Mouse (Mus musculus) gastrocnemius, adult 2 months (tissue): ENCODE data around the gene Milr1. TPM values are rescaled to one million over a fixed set of nuclear protein-coding genes. Genes with fewer than 3 reads are reported as not detected.

ENCODE experiments used
- DNase-seq: peaks from one replicate; pipeline ENCODE4 v3.0.0; 2022
- H3K27ac ChIP-seq: fragments of 200-600 bp; 2 replicates; pipeline ENCODE4 v1.8.1; 2022; ENCODE audit warnings: mild to moderate bottlenecking
- H3K4me3 ChIP-seq: fragments of 200-600 bp; 2 replicates; pipeline ENCODE4 v1.8.1; 2022; ENCODE audit warnings: mild to moderate bottlenecking, moderate library complexity
- CTCF ChIP-seq: fragments of 200-600 bp; IDR thresholded peaks from 2 replicates; pipeline ENCODE4 v1.8.1; 2022; ENCODE audit warnings: antibody characterized with exemption, mild to moderate bottlenecking, moderate library complexity
- intact Hi-C: fragments of 180-260 bp; cut with DNase I; formaldehyde crosslinking; loops from one replicate; pipeline ENCODE4 v1.15.1; 2025
- microRNA-seq: library from miRNA; unstranded; fragments of <30 nt; microRNA quantifications from one replicate; pipeline ENCODE4 v1.2.0, GENCODE M21; 2021
- total RNA-seq, 2 experiments: library from RNA; stranded (reverse); gene quantifications; 2 replicates each; pipeline ENCODE4 v1.2.3; 2021

Gene Milr1
- total RNA-seq, 2 experiments from 2014 or later, result not detected

DNA sequence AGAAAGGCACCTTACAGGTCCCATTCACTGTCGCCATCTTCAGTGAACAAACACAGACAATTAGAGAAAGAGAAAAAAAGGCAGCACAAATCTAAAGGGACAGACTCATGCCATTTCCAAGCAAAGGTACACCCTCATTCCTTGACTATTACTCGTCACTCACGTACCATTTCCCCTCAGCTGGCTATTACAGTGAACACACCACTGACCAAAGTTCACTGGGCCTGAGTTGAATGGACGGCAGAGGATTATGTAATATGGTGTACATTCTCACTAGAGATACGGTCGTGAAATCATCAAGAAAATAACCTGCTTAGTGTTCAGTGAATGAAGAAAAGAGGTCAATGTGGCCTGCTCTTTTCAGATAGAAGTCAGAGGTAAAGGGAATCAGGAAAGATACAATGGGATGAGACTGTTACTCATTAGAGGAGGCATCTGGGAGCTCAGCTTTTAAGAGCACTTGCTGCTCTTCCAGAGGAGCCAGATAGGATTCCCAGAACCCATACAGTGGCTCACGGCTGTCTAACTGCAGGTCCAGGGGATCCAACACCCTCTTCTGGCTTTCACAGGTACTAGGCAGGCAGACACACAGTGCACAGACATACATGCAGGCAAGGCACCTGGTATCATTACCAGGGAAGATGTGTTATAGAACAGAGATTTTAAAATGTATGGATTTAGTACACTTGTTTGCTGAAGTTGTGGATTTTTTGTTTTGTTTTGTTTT, 61.5 kb downstream of the Milr1 start:
- TF ChIP-seq CTCF, result no peak
- DNase-seq, result no peak
- H3K27ac ChIP-seq, result no peak overlapping the region
- H3K4me3 ChIP-seq, result no peak overlapping the region
- intact Hi-C loops, result no loop called here

DNA sequence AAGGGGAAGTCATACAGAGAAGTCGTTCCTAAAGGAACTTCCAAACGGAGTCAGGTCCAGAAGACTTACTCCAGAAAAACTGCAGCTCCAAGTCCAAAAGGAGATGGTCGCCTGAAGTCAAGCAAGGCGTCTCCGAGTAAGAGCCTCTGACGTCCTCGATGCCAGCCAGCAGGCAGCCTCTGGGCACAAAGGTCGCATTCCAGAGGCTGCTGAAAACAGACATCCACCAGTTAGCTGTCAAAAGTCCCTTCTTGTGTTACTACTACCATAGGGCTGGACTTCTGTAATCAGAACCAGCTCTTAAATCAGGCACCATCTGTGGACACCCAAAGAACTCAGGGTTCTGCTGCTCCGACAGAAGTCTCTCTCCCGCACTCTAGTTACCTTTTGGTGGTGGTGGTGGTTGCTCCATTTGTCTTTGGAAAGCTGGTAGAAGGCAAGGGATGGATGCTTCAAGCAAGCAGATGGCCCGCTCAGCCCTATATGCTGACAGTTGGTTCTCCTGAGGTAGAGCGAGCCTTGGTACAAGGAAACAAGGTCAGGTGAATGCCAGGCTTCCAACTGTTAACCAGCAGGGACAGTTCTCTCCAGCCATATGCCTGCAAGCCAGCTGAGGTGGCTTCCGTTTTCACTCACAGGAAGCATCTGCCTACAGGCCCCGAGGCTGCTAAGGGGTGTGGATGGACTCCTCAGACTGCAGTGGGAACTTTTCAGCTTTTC, 63.7 kb downstream of the Milr1 start:
- intact Hi-C loops, result no loop called here
- no peak for TF ChIP-seq CTCF
- Histone ChIP-seq H3K4me3 (no peak overlapping the region), H3K27ac (peak overlapping the region; percentile 3; the same call in 1 of the 2 replicates)
- DNase-seq, result no peak

DNA sequence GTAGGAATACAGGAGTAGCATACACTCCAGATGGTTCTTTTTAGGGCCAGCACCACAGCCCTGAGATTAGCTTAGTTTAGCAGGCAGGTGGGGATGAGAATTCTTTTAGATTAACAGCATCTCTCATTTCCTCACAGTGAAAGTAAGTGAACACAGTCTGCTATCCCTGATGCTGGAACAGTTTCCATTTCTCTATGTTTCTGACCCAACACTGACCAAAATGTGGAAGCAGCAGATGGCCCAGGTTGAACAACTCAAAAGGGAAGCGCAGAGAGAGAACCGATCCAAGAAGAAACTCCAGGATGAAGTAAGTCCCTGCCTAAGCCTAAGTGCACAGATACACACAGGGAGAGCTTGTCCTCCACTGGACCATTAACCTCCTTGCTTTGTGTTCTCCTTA, 64.3 kb downstream of the Milr1 start:
- no peak overlapping the region for H3K4me3 ChIP-seq
- H3K27ac ChIP-seq, result 0 out of 2 replicates have a peak overlapping the region, but pooled peaks have one; percentile 3
- intact Hi-C loops, result no loop called here
- no peak for TF ChIP-seq CTCF
- no peak for DNase-seq

DNA sequence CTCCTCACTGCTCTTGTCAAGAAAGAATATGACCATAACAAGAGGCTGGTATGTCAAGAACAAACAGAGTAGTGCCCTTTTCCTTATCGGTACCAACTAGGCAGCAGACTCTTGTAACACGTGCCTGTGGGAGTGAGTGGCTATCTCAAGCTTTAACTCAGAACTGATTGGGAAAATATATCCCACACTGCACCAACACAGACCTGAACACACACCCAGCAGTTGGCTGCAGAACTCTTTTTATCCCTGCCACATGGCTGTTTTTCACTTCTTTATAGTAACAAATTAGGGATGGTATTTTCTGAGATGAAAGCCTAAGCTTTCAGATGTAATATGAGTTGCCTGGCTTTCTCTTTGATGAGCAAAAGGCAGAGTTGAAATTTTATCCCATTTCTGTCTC, 64.7 kb downstream of the Milr1 start:
- Histone ChIP-seq H3K27ac (no peak overlapping the region), H3K4me3 (no peak overlapping the region)
- intact Hi-C loops, result no loop called here
- no peak for TF ChIP-seq CTCF
- no peak for DNase-seq

DNA sequence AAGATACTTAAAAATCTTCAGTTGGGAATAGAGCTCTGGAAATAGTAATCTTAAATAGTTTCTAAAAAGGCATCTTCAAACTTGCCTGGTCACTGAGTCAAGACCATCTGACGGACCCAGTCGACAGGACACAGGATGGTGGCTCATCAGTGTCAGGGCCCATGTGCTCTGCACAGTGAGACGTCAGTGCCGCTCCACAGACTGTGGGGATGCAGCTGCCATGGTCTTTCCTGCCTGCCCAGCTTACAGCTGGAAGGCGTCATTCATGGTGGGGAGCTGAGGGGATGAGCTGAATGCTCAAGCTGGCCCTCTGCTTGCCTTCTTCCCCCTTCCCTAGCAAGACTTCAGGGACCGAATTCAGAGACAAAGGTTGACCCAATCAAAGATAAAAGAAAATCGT, 65.3 kb downstream of the Milr1 start:
- DNase-seq, result no peak
- intact Hi-C loops, result no loop called here
- H3K4me3 ChIP-seq, result no peak overlapping the region
- H3K27ac ChIP-seq, result 0 out of 2 replicates have a peak overlapping the region, but pooled peaks have one; percentile 24
- TF ChIP-seq CTCF, result no peak

DNA sequence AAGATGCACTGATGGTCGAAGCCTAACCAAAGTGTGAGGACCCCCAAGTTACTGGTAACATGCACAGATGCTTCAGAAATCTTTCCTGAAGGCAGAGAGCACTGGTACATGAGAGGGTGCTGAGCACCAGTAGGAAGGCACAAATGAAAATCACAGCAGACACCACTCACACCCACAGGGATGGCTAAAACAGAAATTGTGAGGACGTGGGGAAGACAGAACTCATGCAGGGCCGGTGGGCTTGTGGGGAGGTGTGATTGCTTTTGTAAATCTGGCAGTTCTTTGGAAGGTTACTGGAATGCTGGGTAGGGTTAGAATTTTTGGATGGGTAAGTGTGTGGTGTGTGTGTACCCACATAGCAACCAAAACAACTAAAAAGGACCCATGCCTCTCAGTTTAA, 66.1 kb downstream of the Milr1 start:
- Histone ChIP-seq H3K27ac (no peak overlapping the region), H3K4me3 (no peak overlapping the region)
- intact Hi-C loops, result no loop called here

DNA sequence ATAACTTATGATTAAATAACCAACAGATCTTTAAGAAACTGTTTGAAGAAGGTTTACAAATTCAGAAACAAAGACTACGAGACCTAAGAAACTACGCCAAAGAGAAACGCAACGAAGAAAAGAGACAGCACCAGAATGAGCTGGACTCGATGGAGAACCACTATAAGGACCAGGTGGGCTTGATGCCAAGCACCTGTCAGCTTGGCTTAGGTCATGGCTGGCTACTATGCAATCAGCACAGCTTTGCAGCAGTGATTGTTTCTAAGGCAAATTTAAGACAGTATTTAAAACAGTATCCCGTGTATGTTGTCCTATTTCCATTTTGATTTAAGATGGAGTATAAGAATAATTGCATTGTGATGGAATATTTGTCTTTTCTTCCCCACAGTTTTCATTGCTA, 66.8 kb downstream of the Milr1 start:
- peak; percentile 47 for DNase-seq
- Histone ChIP-seq H3K27ac (no peak overlapping the region), H3K4me3 (no peak overlapping the region)
- intact Hi-C loops, result no loop called here
- no peak for TF ChIP-seq CTCF

More for the DNA sequence above, 66.1 kb downstream of the Milr1 start:
- TF ChIP-seq CTCF, result no peak
- no peak for DNase-seq

DNA sequence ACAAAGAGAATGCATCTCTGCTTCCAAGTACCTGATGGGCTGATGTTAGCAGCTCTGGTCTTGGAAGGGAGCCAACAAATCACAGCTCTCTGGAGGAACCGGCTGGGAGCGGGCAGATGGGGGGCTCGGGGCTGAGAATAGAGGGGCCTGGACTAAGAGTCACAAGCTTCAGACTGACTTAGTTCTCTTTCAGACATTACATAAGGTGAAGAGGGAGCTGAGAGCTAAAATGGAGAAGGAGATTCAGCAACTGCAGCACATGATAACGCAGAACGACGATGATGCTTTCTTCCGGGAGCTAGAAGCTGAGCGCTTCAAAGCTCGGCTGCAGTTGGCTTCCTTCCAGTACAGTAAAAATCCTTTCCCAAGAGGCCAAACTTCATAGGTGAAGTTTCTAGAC, 67.3 kb downstream of the Milr1 start:
- intact Hi-C loops, result no loop called here
- no peak for TF ChIP-seq CTCF
- Histone ChIP-seq H3K27ac (no peak overlapping the region; the same call in 1 of the 2 replicates), H3K4me3 (no peak overlapping the region)
- DNase-seq, result no peak

Small RNA genes lying within 50 kb of the gene (microRNA-seq; reads per million reads assigned to microRNA genes)
- gene Gm25994 (not detected), gene Mir3064 (3.6 reads per million)

Other genes with a start within 250 kb of the Milr1 start
- 10 to 100 TPM; 59.2 to 65.5 TPM for gene Tex2, start 137.8 kb upstream of the Milr1 start, total RNA-seq
- gene Pecam1, start 598 bp upstream of the Milr1 start, total RNA-seq, result 10 to 100 TPM; 37.1 to 43.8 TPM
- 1 to 10 TPM; 2.4 to 3.3 TPM for gene Polg2, start 28.3 kb downstream of the Milr1 start, total RNA-seq
- gene Ddx5, start 38.0 kb downstream of the Milr1 start, total RNA-seq, result 100 to 1,000 TPM; 261 to 265 TPM
- 1 to 10 TPM; 3.7 to 5.6 TPM for gene Cep95, start 38.0 kb downstream of the Milr1 start, total RNA-seq
- gene Smurf2, start 169.5 kb downstream of the Milr1 start, total RNA-seq, result 10 to 100 TPM; 26.5 to 32.2 TPM
- 10 to 100 TPM; 13.2 to 16.2 TPM for gene Kpna2, start 248.3 kb downstream of the Milr1 start, total RNA-seq